In the genomic region with DNA sequence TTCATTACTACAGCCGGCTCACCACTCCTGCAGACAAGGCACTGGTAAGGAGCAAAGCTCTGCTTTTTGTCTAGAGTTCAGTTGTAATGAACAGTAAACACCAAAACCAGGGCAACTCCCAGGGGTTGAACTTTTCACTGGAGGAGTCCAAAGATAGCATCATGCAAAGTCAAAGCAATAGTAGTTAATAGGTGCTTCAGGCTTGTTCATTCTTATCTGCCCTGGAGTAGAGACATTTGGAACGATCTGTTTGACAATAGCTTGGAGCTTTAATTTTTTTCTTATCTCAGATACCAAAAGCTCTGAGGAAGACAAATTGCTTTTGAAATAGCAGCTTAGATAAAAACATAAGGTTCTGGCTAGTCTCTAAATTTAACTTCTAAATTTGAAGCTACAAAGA, we compare ENCODE assay signal across 15 mouse cellular contexts. TPM values are rescaled to one million over a fixed set of nuclear protein-coding genes. Genes with fewer than 3 reads are reported as not detected.
"Had no signal": no experiment of that assay in that cellular context is flagged by ENCODE, and none has a peak within 500 bp of the region (broad histone marks: within the 10 kb centered on the region; RNA-seq: fewer than 3 reads in every experiment).

No protein-coding gene starts in this region.

- ATAC-seq: lung, postnatal 0 days had no signal

- H3K4me1 ChIP-seq: limb, embryonic 10.5 days; megakaryocyte, embryonic 14.5 days; midbrain, embryonic 12.5 days; neural tube, embryonic 15.5 days had no signal

- H3K9ac ChIP-seq: midbrain, embryonic 12.5 days; neural tube, embryonic 15.5 days had no signal

- DNase-seq: kidney, adult 11 months; kidney, postnatal 10 days; kidney, postnatal 4 days; lung, adult 2 months; lung, postnatal 36 days; right cerebral cortex, adult 18-20 months; right cerebral cortex, postnatal 25 days; thymus, adult 18-20 months; thymus, postnatal 14 days had no signal

- H3K27ac ChIP-seq: limb, embryonic 10.5 days; midbrain, embryonic 12.5 days; neural tube, embryonic 15.5 days had no signal

- H3K36me3 ChIP-seq: limb, embryonic 10.5 days had no signal

- H3K9me3 ChIP-seq: limb, embryonic 10.5 days; megakaryocyte, embryonic 14.5 days; midbrain, embryonic 12.5 days; neural tube, embryonic 15.5 days had no signal

- H3K27me3 ChIP-seq: megakaryocyte, embryonic 14.5 days; midbrain, embryonic 12.5 days; neural tube, embryonic 15.5 days had no signal

- H3K4me3 ChIP-seq: limb, embryonic 10.5 days; megakaryocyte, embryonic 14.5 days; midbrain, embryonic 12.5 days; myocyte; neural tube, embryonic 15.5 days had no signal

- H3K4me2 ChIP-seq: midbrain, embryonic 12.5 days; neural tube, embryonic 15.5 days had no signal

RNA-seq across cellular contexts. Expression of gene Ddx4, which starts 33.9 kb away (rescaled TPM):
- polyA plus RNA-seq: lung, adult 2 months; myocyte had no signal
